Mouse (Mus musculus): Measurements from ENCODE around the gene N4bp2l2. TPM values are rescaled to one million over a fixed set of nuclear protein-coding genes. Genes with fewer than 3 reads are reported as not detected.
A peak's percentile ranks its signal among the peaks of the same experiment; 100 is the strongest.

N4bp2l2 gene
- total and polyA plus RNA-seq, 3 experiments: 53.1 to 84.4 (median 80.0) TPM

DNA sequence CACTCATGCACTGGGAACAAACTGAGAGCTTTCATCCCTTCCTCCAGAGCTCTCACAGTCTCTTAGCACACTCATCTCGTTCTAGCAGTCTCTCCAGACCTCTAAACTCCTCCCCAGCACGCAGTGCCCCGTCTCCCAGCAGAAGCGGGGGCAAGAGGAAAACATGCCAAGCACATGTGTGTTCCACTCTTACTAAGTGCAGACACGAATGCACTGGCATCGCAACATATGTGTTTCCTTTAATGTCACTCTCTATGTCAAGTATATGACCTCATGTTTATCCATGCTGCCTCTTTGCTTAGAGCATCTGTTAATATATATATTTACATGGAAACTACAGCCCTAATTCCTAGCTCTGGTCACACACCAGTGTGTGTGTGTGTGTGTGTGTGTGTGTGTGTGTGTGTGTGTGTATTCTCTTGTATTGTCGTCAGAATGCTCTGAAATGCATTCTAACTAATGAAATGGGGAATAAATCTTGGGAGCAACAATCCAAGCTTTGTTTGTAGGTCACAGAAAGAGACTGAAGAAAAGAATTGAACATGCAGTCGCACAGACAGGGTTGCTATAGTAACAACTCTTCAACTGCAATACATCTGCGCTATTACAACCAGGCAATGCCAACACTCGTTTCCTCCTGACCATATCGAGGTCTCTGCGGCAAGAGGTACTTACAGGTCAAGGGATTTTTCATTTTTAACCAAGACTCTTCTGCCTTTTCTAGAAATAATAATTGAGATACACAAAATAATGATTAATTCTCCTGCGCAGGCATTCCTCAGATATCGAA is 64.3 kb downstream of the N4bp2l2 start:
- no peak overlapping the region for H3K4me2 ChIP-seq (ENCODE audit: insufficient read depth, low read depth, poor library complexity, severe bottlenecking)

DNA sequence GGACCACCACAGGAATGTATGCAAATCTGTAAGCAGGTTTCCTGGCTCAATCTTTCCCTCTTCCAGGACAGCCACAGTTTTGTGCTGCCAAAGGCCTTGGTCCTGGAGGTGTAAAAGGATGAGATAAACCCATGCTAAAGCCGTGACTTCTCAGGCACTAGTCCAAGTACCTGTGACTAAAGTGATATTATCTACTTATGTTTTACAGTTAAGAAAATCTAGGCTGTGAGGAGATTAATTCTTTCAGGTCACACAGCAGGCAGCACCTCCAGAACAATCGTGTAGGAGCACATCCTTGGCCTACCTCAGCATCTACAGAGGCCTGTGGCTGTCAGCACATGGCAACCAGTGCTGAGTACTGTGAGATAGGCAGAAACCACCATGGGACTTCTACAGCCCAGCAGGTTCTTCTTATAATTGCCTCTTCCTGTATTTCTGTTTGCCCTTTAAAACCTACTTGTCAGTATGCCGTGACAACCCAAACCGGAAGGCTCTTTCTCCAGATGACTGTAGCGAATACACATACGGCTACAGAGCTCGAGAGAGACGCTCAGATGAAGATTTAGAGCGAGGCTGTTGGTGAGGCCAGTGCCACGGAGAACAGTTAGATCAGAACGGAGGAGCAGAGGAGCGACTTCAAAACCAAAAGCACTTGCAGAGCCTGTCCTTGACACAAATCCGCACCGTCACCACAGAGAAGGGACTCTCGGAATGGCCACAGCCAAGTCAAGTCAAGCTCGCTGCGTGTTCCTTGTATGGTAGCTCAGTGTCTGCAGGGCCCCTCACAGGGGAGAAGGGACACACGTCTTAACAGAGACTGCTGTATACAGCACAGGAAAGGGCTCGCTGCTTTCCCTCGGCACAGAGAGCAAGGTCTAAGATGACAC is 65.2 kb downstream of the N4bp2l2 start:
- dilution Hi-C loops (cut with MboI; ENCODE audit: extremely low pct_ligation_motif_present, extremely low pct_unique_long_range_greater_than_20kb, low sequenced_read_pairs): no loop called here
- H3K27ac ChIP-seq (ENCODE audit: insufficient read depth, low read depth): peak overlapping the region; percentile 24

More for the DNA sequence above, 64.3 kb downstream of the N4bp2l2 start:
- Histone ChIP-seq H3K9ac (ENCODE audit: insufficient read depth, low read depth) (no peak overlapping the region), H3K9me3 (replicated peaks; ENCODE audit: low read length) (no peaks in the 10 kb centered on the region), H3K4me1 (ENCODE audit: control insufficient read depth in 1 of 2, insufficient read depth in 2 of 2) (peaks cover 0 to 42% of the 10 kb centered on the region in 2 experiments; a peak in 3 of 4 replicates), H3K36me3 (replicated peaks in 1 of 2; ENCODE audit: control insufficient read depth in 1 of 2, insufficient read depth in 1 of 2, low read length in 1 of 2) (peaks cover 2 to 7% of the 10 kb centered on the region in 2 experiments), H3K4me3 (replicated peaks in 1 of 3; ENCODE audit: low read depth in 2 of 3, low read length in 2 of 3, poor library complexity in 1 of 3) (no peak overlapping the region), H3K79me2 (replicated peaks; ENCODE audit: control insufficient read depth, extremely low read depth, insufficient read depth, poor library complexity, severe bottlenecking) (no peaks in the 10 kb centered on the region), H3K27me3 (replicated peaks) (no peaks in the 10 kb centered on the region), H3K27ac (ENCODE audit: insufficient read depth, low read depth) (no peak overlapping the region)
- dilution Hi-C loops (cut with MboI; ENCODE audit: extremely low pct_ligation_motif_present, extremely low pct_unique_long_range_greater_than_20kb, low sequenced_read_pairs): no loop called here
- in situ Hi-C loops (cut with MboI; ENCODE audit: low pct_ligation_motif_present, low pct_unique_long_range_greater_than_20kb, low sequenced_read_pairs): no loop called here
- no peak for DNase-seq (ENCODE audit: extremely low read depth)
- TF ChIP-seq E2F4 (IDR thresholded peaks at IDR 0.05; ENCODE audit: insufficient replicate concordance, low read depth, low read length) (no peak), MAFK (IDR thresholded peaks at IDR 0.05; ENCODE audit: insufficient replicate concordance, low read length) (no peak), PAX5 (IDR thresholded peaks at IDR 0.05; ENCODE audit: low read length) (no peak), CTCF (conservative IDR thresholded peaks at IDR 0.05 in 1 of 2, IDR thresholded peaks at IDR 0.05 in 1 of 2; ENCODE audit: low read depth in 2 of 2, low read length in 2 of 2) (no peak)

GRCm38 (mm10) chr5:150599301-150600294 is 66.4 kb downstream of the N4bp2l2 start:
- H3K27me3 ChIP-seq (replicated peaks): no peaks in the 10 kb centered on the region
- no peak overlapping the region for H3K4me2 ChIP-seq (ENCODE audit: insufficient read depth, low read depth, poor library complexity, severe bottlenecking)
- no peaks in the 10 kb centered on the region for H3K9me3 ChIP-seq (replicated peaks; ENCODE audit: low read length)
- H3K27ac ChIP-seq (ENCODE audit: insufficient read depth, low read depth): no peak overlapping the region
- TF ChIP-seq JUND (conservative IDR thresholded peaks at IDR 0.05; ENCODE audit: low read depth, low read length) (no peak), RAD21 (IDR thresholded peaks at IDR 0.05; ENCODE audit: low read depth, low read length) (no peak), USF1 (IDR thresholded peaks at IDR 0.05; ENCODE audit: low read depth, low read length) (no peak), ZNF384 (IDR thresholded peaks at IDR 0.05; ENCODE audit: low read depth, low read length) (no peak), MEF2A (IDR thresholded peaks at IDR 0.05; ENCODE audit: borderline replicate concordance, low read depth, low read length) (no peak), ZC3H11A (IDR thresholded peaks at IDR 0.05; ENCODE audit: low read depth, low read length) (no peak), CHD1 (IDR thresholded peaks at IDR 0.05; ENCODE audit: low read depth, low read length) (no peak), SMC3 (IDR thresholded peaks at IDR 0.05; ENCODE audit: low read depth, low read length) (no peak), RCOR1 (conservative IDR thresholded peaks at IDR 0.05; ENCODE audit: low read depth, low read length) (no peak), CHD2 (IDR thresholded peaks at IDR 0.05; ENCODE audit: low read length) (no peak), MAZ (IDR thresholded peaks at IDR 0.05; ENCODE audit: low read depth, low read length) (no peak)
- peaks cover 3 to 52% of the 10 kb centered on the region in 2 experiments for H3K4me1 ChIP-seq (ENCODE audit: control insufficient read depth in 1 of 2, insufficient read depth in 2 of 2)
- no peak overlapping the region for H3K4me3 ChIP-seq (replicated peaks in 1 of 3; ENCODE audit: low read depth in 2 of 3, low read length in 2 of 3, poor library complexity in 1 of 3)
- H3K36me3 ChIP-seq (replicated peaks in 1 of 2; ENCODE audit: control insufficient read depth in 1 of 2, insufficient read depth in 1 of 2, low read length in 1 of 2): peaks cover 2 to 7% of the 10 kb centered on the region in 2 experiments
- H3K9ac ChIP-seq (ENCODE audit: insufficient read depth, low read depth): no peak overlapping the region
- dilution Hi-C loops (cut with MboI; ENCODE audit: extremely low pct_ligation_motif_present, extremely low pct_unique_long_range_greater_than_20kb, low sequenced_read_pairs): no loop called here
- in situ Hi-C loops (cut with MboI; ENCODE audit: low pct_ligation_motif_present, low pct_unique_long_range_greater_than_20kb, low sequenced_read_pairs): no loop called here
- H3K79me2 ChIP-seq (replicated peaks; ENCODE audit: control insufficient read depth, extremely low read depth, insufficient read depth, poor library complexity, severe bottlenecking): no peaks in the 10 kb centered on the region
- DNase-seq (ENCODE audit: extremely low read depth): no peak

More for the DNA sequence above, 65.2 kb downstream of the N4bp2l2 start:
- H3K36me3 ChIP-seq (replicated peaks in 1 of 2; ENCODE audit: control insufficient read depth in 1 of 2, insufficient read depth in 1 of 2, low read length in 1 of 2): peaks cover 2 to 7% of the 10 kb centered on the region in 2 experiments
- H3K9me3 ChIP-seq (replicated peaks; ENCODE audit: low read length): no peaks in the 10 kb centered on the region
- H3K4me2 ChIP-seq (ENCODE audit: insufficient read depth, low read depth, poor library complexity, severe bottlenecking): no peak overlapping the region
- no peak overlapping the region for H3K9ac ChIP-seq (ENCODE audit: insufficient read depth, low read depth)
- H3K79me2 ChIP-seq (replicated peaks; ENCODE audit: control insufficient read depth, extremely low read depth, insufficient read depth, poor library complexity, severe bottlenecking): no peaks in the 10 kb centered on the region
- H3K4me3 ChIP-seq (replicated peaks in 1 of 3; ENCODE audit: low read depth in 2 of 3, low read length in 2 of 3, poor library complexity in 1 of 3): no peak overlapping the region
- no peaks in the 10 kb centered on the region for H3K27me3 ChIP-seq (replicated peaks)
- no peak for DNase-seq (ENCODE audit: extremely low read depth)
- no peak for TF ChIP-seq NELFE (IDR thresholded peaks at IDR 0.05; ENCODE audit: low read depth, low read length)
- H3K4me1 ChIP-seq (ENCODE audit: control insufficient read depth in 1 of 2, insufficient read depth in 2 of 2): peaks cover 3 to 50% of the 10 kb centered on the region in 2 experiments
- in situ Hi-C loops (cut with MboI; ENCODE audit: low pct_ligation_motif_present, low pct_unique_long_range_greater_than_20kb, low sequenced_read_pairs): no loop called here
